In genomic region chr19:57939166-57939565, GRCm38 (mm10) we compare ENCODE assay signal across 13 mouse cellular contexts.
"Had no signal": no experiment of that assay in that cellular context is flagged by ENCODE, and none has a peak within 500 bp of the region (broad histone marks: within the 10 kb centered on the region; RNA-seq: fewer than 3 reads in every experiment).

No protein-coding gene starts in this region.

- H3K9ac ChIP-seq: hindbrain, embryonic 15.5 days; limb, embryonic 13.5 days; liver, embryonic 14.5 days; neural tube, embryonic 15.5 days; stomach, embryonic 15.5 days had no signal

- H3K9me3 ChIP-seq: hindbrain, embryonic 15.5 days; limb, embryonic 13.5 days; midbrain, embryonic 10.5 days; neural tube, embryonic 15.5 days; stomach, embryonic 15.5 days had no signal

- H3K4me3 ChIP-seq: hindbrain, embryonic 15.5 days; limb, embryonic 13.5 days; midbrain, embryonic 10.5 days; myocyte; neural tube, embryonic 15.5 days; stomach, embryonic 15.5 days had no signal

- DNase-seq: kidney, adult 11 months; kidney, postnatal 14 days; layer of hippocampus, postnatal 36 days; midbrain, embryonic 14.5 days; thymus, adult 2 months; thymus, postnatal 25 days had no signal

- H3K4me2 ChIP-seq: hindbrain, embryonic 15.5 days; limb, embryonic 13.5 days; neural tube, embryonic 15.5 days; stomach, embryonic 15.5 days had no signal

- H3K4me1 ChIP-seq: limb, embryonic 13.5 days; stomach, embryonic 15.5 days had no signal

- H3K36me3 ChIP-seq: hindbrain, embryonic 15.5 days; neural tube, embryonic 15.5 days; stomach, embryonic 15.5 days had no signal

- H3K27me3 ChIP-seq: hindbrain, embryonic 15.5 days; limb, embryonic 13.5 days; neural tube, embryonic 15.5 days; stomach, embryonic 15.5 days had no signal

- H3K27ac ChIP-seq: hindbrain, embryonic 15.5 days; limb, embryonic 13.5 days; liver, embryonic 14.5 days; midbrain, embryonic 10.5 days; neural tube, embryonic 15.5 days; stomach, embryonic 15.5 days had no signal
